Mouse (Mus musculus) ES-CJ7 (cell line): ENCODE measurements around the gene Eid2b.

ENCODE experiments used
- DNase-seq: peaks from one replicate; pipeline ENCODE4 v3.0.0; 2011; ENCODE audit warnings: low read depth, low spot score

Gene Eid2b

GRCm38 (mm10) chr7:28301616-28302433 is 24.3 kb downstream of the Eid2b start, which contains the start of gene Dll3:
Gene Dll3, minus strand, starts transcription at chr7:28302238.
- DNase-seq, result peak; percentile 60

DNA sequence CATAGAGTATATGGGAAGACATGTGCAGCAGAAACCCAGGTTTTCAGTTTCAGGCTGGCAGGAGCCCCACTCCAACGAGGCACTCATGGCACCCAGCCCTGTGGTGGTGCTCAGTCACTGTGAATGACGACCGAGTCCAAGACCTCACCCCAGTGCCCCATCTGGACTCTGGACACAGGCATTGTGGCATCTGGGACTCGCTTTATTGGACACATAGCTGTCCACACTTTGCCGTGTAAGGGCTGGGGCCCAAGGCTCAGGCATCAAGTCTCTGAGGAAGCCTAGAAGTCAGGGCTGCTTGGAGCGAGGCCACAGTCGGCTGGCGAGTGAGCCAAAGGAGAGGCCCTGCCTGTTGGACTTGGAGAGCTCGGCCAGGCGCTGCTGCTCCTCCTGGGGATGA is 28.1 kb downstream of the Eid2b start:
- no peak for DNase-seq

GRCm38 (mm10) chr7:28306216-28306615 is 28.7 kb downstream of the Eid2b start:
- no peak for DNase-seq

- no peak for DNase-seq
These were observed 32.2 kb downstream of the Eid2b start for GRCm38 (mm10) chr7:28309737-28310136.

- DNase-seq, result peak; percentile 54
These were observed 33.8 kb downstream of the Eid2b start for GRCm38 (mm10) chr7:28311151-28311925.

DNA sequence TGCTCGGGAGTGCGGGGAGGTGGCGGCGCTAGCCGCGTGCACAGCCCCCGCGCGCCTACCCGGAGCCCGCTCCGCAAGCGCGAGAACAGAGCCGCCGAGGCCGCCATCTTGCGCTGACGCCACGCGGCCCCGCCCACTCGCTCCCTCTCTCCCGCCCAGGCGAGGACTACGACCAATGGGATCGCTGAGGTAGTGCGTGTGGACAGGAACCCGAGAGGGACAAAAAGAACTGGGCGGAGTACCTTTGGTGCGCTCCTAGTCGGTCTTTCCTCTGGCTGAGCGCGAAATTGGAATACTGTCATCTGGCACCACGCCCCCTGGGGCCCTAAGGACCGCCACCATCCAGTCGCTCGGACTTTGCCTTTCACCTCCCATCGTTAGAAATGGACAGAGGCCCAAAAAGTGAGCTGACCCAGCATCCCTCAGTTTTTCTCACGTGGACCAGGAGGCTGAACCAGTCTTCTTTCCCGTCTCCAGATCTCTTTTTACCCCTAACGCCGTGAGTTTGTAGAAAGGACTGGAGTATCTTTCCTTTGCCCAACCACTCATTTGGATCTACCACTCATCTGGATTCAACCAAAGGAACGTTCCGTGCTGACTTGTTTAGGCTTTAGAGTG is 34.5 kb downstream of the Eid2b start, which contains the start of gene Timm50:
Timm50 (minus strand) TSS at position 147 of the 618 bp plus-strand sequence.
- DNase-seq, result peak; percentile 98

DNA sequence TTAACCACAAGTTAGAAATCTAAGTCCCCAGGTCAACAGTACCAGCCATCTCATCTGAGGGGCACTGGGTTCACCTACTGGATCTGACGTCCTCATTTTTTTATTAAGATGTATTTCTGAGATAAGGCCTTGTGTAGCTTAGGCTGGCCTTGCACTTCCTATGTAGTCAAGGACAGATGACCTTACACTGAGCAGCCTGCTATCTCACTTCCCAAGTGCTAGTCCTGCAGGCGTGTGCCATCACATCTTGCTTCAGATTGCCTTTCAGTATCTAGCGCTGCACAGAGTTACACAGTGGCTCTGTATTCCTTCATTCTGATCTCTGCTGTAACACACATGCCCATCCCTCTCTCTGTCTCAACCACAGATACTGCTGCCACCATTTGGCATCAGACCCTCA is 40.5 kb downstream of the Eid2b start:
- DNase-seq, result no peak

- no peak for DNase-seq
These were observed 41.2 kb downstream of the Eid2b start for GRCm38 (mm10) chr7:28318714-28319113.

- no peak for DNase-seq
These were observed 44.6 kb downstream of the Eid2b start for GRCm38 (mm10) chr7:28321974-28322720.

GRCm38 (mm10) chr7:28325293-28325692 is 47.8 kb downstream of the Eid2b start:
- DNase-seq, result no peak

- DNase-seq, result no peak
These were observed 48.9 kb downstream of the Eid2b start for GRCm38 (mm10) chr7:28326457-28326856.

- no peak for DNase-seq
These were observed 50.7 kb downstream of the Eid2b start for GRCm38 (mm10) chr7:28328260-28328659.
